Mouse (Mus musculus) urinary bladder, postnatal 25 days (tissue): ENCODE measurements around the gene Gm8882.
"Not testable (repeated sequence)": the region's sequence is repeated elsewhere in the genome, so short reads cannot be mapped to it uniquely, and the experiment has no call there.

Experiments
- DNase-seq: peaks from one replicate; pipeline ENCODE4 v3.0.0; 2022; ENCODE audit warnings: low spot score

Gm8882 gene

DNA sequence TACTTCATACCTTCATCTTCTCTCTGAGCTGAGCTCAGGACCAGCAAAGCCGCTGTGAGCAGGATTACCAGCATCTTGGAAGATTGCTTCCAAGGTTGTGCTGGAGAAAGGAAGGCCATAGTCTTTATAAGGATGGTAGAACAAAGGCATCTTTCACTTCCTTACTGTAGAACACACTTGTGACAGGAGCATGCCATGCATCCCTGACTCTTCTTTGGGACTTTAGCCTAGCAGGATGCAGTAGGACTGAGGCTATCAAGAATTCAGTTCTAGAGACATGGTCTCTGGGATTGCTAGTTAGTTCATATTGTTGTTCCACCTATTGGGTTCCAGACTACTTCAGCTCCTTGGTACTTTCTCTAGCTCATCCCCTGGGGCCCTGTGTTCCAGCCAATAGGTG lies at the start of gene Gm8882:
Gene Gm8882 (minus strand): TSS at position 101 of the 400 bp plus-strand sequence.
- not testable (repeated sequence) for DNase-seq

- not testable (repeated sequence) for DNase-seq
Measured at GRCm38 (mm10) chr6:132314657-132315056, 49.3 kb downstream of the Gm8882 start, which contains the start of gene Prpmp5. TSS of gene Prpmp5 (minus strand) at chr6:132314757.
